Mouse (Mus musculus) fibroblast of lung, adult 2 months (primary cell): ENCODE results near the gene Fads6.

Source experiments
- DNase-seq: peaks from one replicate; pipeline ENCODE4 v3.0.0-alpha.2; 2011; ENCODE audit warnings: low read depth

Fads6 gene

GRCm38 (mm10) chr11:115250405-115251090 is 46.9 kb downstream of the Fads6 start:
- no peak for DNase-seq

GRCm38 (mm10) chr11:115249721-115250404 is 47.6 kb downstream of the Fads6 start:
- no peak for DNase-seq

GRCm38 (mm10) chr11:115247945-115248344 is 49.5 kb downstream of the Fads6 start:
- DNase-seq = no peak

- no peak for DNase-seq
These were observed 50.2 kb downstream of the Fads6 start for GRCm38 (mm10) chr11:115247240-115247639.

GRCm38 (mm10) chr11:115246386-115246785 is 51.1 kb downstream of the Fads6 start:
- DNase-seq = no peak

GRCm38 (mm10) chr11:115244840-115245239 is 52.6 kb downstream of the Fads6 start:
- no peak for DNase-seq

- DNase-seq = no peak
These were observed 53.7 kb downstream of the Fads6 start for GRCm38 (mm10) chr11:115243783-115244182.

- no peak for DNase-seq
These were observed 54.7 kb downstream of the Fads6 start for GRCm38 (mm10) chr11:115242746-115243145.

- DNase-seq = no peak
These were observed 56.1 kb downstream of the Fads6 start for GRCm38 (mm10) chr11:115241402-115241801.

- no peak for DNase-seq
These were observed 60.9 kb downstream of the Fads6 start for GRCm38 (mm10) chr11:115236570-115236969.

GRCm38 (mm10) chr11:115234320-115235044 is 63.0 kb downstream of the Fads6 start:
- no peak for DNase-seq

- DNase-seq = no peak
These were observed 63.8 kb downstream of the Fads6 start for GRCm38 (mm10) chr11:115233526-115234290.

- no peak for DNase-seq
These were observed 64.6 kb downstream of the Fads6 start for GRCm38 (mm10) chr11:115232889-115233288.

GRCm38 (mm10) chr11:115231924-115232323 is 65.5 kb downstream of the Fads6 start:
- DNase-seq = no peak

GRCm38 (mm10) chr11:115231168-115231915 is 66.1 kb downstream of the Fads6 start:
- DNase-seq = no peak
